Mouse (Mus musculus): ENCODE measurements around the gene Grm6. TPM values are rescaled to one million over a fixed set of nuclear protein-coding genes. Genes with fewer than 3 reads are reported as not detected.

Gene Grm6
- not detected for total RNA-seq (2021)

- DNase-seq (ENCODE audit: extremely low spot score in 1 of 2, low spot score in 1 of 2), result no peak
These were observed at the start of gene Grm6 for GRCm38 (mm10) chr11:50850177-50850735. Gene Grm6, plus strand, starts transcription at chr11:50850685.

- no peak for DNase-seq (ENCODE audit: extremely low spot score in 1 of 2, low spot score in 1 of 2)
These were observed 36.3 kb upstream of the Grm6 start for GRCm38 (mm10) chr11:50814233-50814632.

GRCm38 (mm10) chr11:50826214-50826613 lies 24.3 kb upstream of the Grm6 start:
- DNase-seq (ENCODE audit: extremely low spot score in 1 of 2, low spot score in 1 of 2), result no peak

- DNase-seq (ENCODE audit: extremely low spot score in 1 of 2, low spot score in 1 of 2), result peak; percentile 85 to 86
These were observed 23.2 kb upstream of the Grm6 start, which contains the start of gene Zfp354c for GRCm38 (mm10) chr11:50827010-50827953. Gene Zfp354c, minus strand, starts transcription at chr11:50827724.

GRCm38 (mm10) chr11:50835727-50836126 lies 14.8 kb upstream of the Grm6 start:
- no peak for DNase-seq (ENCODE audit: extremely low spot score in 1 of 2, low spot score in 1 of 2)

- peak; percentile 87 to 92 for DNase-seq (ENCODE audit: extremely low spot score in 1 of 2, low spot score in 1 of 2)
These were observed 9.3 kb upstream of the Grm6 start, which contains the start of gene Zfp879 for GRCm38 (mm10) chr11:50841023-50841735. Gene Zfp879, minus strand, starts transcription at chr11:50841552.

- no peak for DNase-seq (ENCODE audit: extremely low spot score in 1 of 2, low spot score in 1 of 2)
These were observed 4.5 kb upstream of the Grm6 start for GRCm38 (mm10) chr11:50845951-50846350.

GRCm38 (mm10) chr11:50847047-50847446 lies 3.4 kb upstream of the Grm6 start:
- no peak for DNase-seq (ENCODE audit: extremely low spot score in 1 of 2, low spot score in 1 of 2)

GRCm38 (mm10) chr11:50848520-50849137 lies 1.9 kb upstream of the Grm6 start:
- DNase-seq (ENCODE audit: extremely low spot score in 1 of 2, low spot score in 1 of 2), result no peak

GRCm38 (mm10) chr11:50849310-50849709 lies 1.2 kb upstream of the Grm6 start:
- no peak for DNase-seq (ENCODE audit: extremely low spot score in 1 of 2, low spot score in 1 of 2)

GRCm38 (mm10) chr11:50850989-50851601 lies 610 bp downstream of the Grm6 start:
- DNase-seq (ENCODE audit: extremely low spot score in 1 of 2, low spot score in 1 of 2), result no peak

- DNase-seq (ENCODE audit: extremely low spot score in 1 of 2, low spot score in 1 of 2), result no peak
These were observed 28.2 kb downstream of the Grm6 start for GRCm38 (mm10) chr11:50878641-50879040.

GRCm38 (mm10) chr11:50883756-50884155 lies 33.3 kb downstream of the Grm6 start:
- no peak for DNase-seq (ENCODE audit: extremely low spot score in 1 of 2, low spot score in 1 of 2)

GRCm38 (mm10) chr11:50886231-50886932 lies 35.9 kb downstream of the Grm6 start:
- DNase-seq (ENCODE audit: extremely low spot score in 1 of 2, low spot score in 1 of 2), result no peak

- DNase-seq (ENCODE audit: extremely low spot score in 1 of 2, low spot score in 1 of 2), result peak in 1 of 2 experiments; percentile 9
These were observed 36.4 kb downstream of the Grm6 start for GRCm38 (mm10) chr11:50886933-50887293.

GRCm38 (mm10) chr11:50887390-50888128 lies 37.1 kb downstream of the Grm6 start, which contains the start of gene Zfp454:
Gene Zfp454, minus strand, starts transcription at chr11:50887651.
- DNase-seq (ENCODE audit: extremely low spot score in 1 of 2, low spot score in 1 of 2), result peak; percentile 79 to 84

GRCm38 (mm10) chr11:50892441-50892840 lies 42.0 kb downstream of the Grm6 start:
- DNase-seq (ENCODE audit: extremely low spot score in 1 of 2, low spot score in 1 of 2), result no peak

- DNase-seq (ENCODE audit: extremely low spot score in 1 of 2, low spot score in 1 of 2), result no peak
These were observed 46.9 kb downstream of the Grm6 start for GRCm38 (mm10) chr11:50897359-50897758.

- DNase-seq (ENCODE audit: extremely low spot score in 1 of 2, low spot score in 1 of 2), result no peak
These were observed 57.7 kb downstream of the Grm6 start for GRCm38 (mm10) chr11:50908136-50908535.

Data from layer of hippocampus, postnatal 25 days (tissue).